Mouse (Mus musculus): ENCODE data around the gene Map6.

- TF ChIP-seq GATA1 (IDR thresholded peaks at IDR 0.05; ENCODE audit: low read length): no peak
- TF ChIP-seq TAL1 (IDR thresholded peaks at IDR 0.05; ENCODE audit: low read length): no peak
Observed at GRCm38 (mm10) chr7:99229411-99229810, 37.8 kb upstream of the Map6 start.

Measured in erythroblast, embryonic 14.5 days (primary cell).